Mouse (Mus musculus) forebrain, embryonic 15.5 days (tissue): ENCODE measurements at regions not wholly inside any gene's neighbourhood (a gene's known extent, or its start where the extent isn't known, plus 50 kb on each side); places are given as distances from the start of the nearest gene placed in this dataset.
A peak's percentile ranks its signal among the peaks of the same experiment; 100 is the strongest.

Experiments
- ATAC-seq: fragments of 200-750 bp; cut with Nextera tagmentation; replicated peaks from 2 replicates; pipeline ENCODE4 v1.8.0; 2017; ENCODE audit warnings: mild to moderate bottlenecking, moderate TSS enrichment, moderate library complexity
- H3K27ac ChIP-seq: fragments of 300-500 bp; sonication (generic); replicated peaks from 2 replicates; pipeline ENCODE4 v1.5.1; 2015; ENCODE audit warnings: mild to moderate bottlenecking, inconsistent platforms
- H3K27me3 ChIP-seq: fragments of 300-500 bp; sonication (generic); 2 replicates; pipeline ENCODE4 v1.6.1; 2015; ENCODE audit warnings: inconsistent platforms
- H3K36me3 ChIP-seq: fragments of 300-500 bp; sonication (generic); 2 replicates; pipeline ENCODE4 v1.6.1; 2015; ENCODE audit warnings: mild to moderate bottlenecking, inconsistent platforms
- H3K4me1 ChIP-seq: fragments of 300-500 bp; sonication (generic); 2 replicates; pipeline ENCODE4 v1.6.1; 2015; ENCODE audit warnings: inconsistent platforms
- H3K4me2 ChIP-seq: fragments of 300-500 bp; sonication (generic); replicated peaks from 2 replicates; pipeline ENCODE4 v1.6.1; 2015; ENCODE audit warnings: mild to moderate bottlenecking, inconsistent platforms
- H3K4me3 ChIP-seq: fragments of 300-500 bp; sonication (generic); 2 replicates; pipeline ENCODE4 v1.5.1; 2015; ENCODE audit warnings: mild to moderate bottlenecking, inconsistent platforms
- H3K9ac ChIP-seq: fragments of 300-500 bp; sonication (generic); replicated peaks from 2 replicates; pipeline ENCODE4 v1.6.1; 2015; ENCODE audit warnings: mild to moderate bottlenecking, inconsistent platforms
- H3K9me3 ChIP-seq: fragments of 300-500 bp; sonication (generic); 2 replicates; pipeline ENCODE4 v1.6.1; 2016; ENCODE audit warnings: inconsistent platforms
- WGBS: fragments of 180-500 bp; shearing (Covaris S2); methylation state at CpG from one replicate; pipeline ENCODE4 v1.1.7; 2015; ENCODE audit warnings: mixed read lengths; 5-methylcytosine and 5-hydroxymethylcytosine counted together

GRCm38 (mm10) chr5:97594081-97594480 is 137.3 kb upstream of the Gk2 start:
- Histone ChIP-seq H3K9ac (no peak overlapping the region), H3K36me3 (no peaks in the 10 kb centered on the region), H3K4me2 (no peak overlapping the region), H3K27me3 (no peaks in the 10 kb centered on the region), H3K4me3 (no peak overlapping the region), H3K9me3 (no peaks in the 10 kb centered on the region), H3K27ac (no peak overlapping the region), H3K4me1 (peaks cover 13% of the 10 kb centered on the region; the same call in 1 of the 2 replicates)
- 29% methylated on average over 7 of the region's 7 CpGs for WGBS
- ATAC-seq = no peak

GRCm38 (mm10) chr5:97582509-97582908 is 125.7 kb upstream of the Gk2 start:
- 19% methylated on average over 2 of the region's 2 CpGs for WGBS
- H3K4me2 ChIP-seq = no peak overlapping the region
- peak; percentile 60; the same call in 1 of the 2 replicates for ATAC-seq

GRCm38 (mm10) chr5:97565486-97565885 is 108.7 kb upstream of the Gk2 start:
- no peaks in the 10 kb centered on the region for H3K36me3 ChIP-seq
- no peak overlapping the region for H3K27ac ChIP-seq
- no peaks in the 10 kb centered on the region for H3K27me3 ChIP-seq
- H3K4me2 ChIP-seq = no peak overlapping the region
- H3K9ac ChIP-seq = no peak overlapping the region
- no peak overlapping the region for H3K4me3 ChIP-seq
- WGBS = 64% methylated on average over 5 of the region's 5 CpGs
- no peaks in the 10 kb centered on the region for H3K9me3 ChIP-seq
- 0 out of 2 replicates have a peak, but pooled peaks cover 4% of the 10 kb centered on the region for H3K4me1 ChIP-seq
- ATAC-seq = no peak

More at GRCm38 (mm10) chr5:97582509-97582908, 125.7 kb upstream of the Gk2 start:
- Histone ChIP-seq H3K4me3 (no peak overlapping the region), H3K27ac (no peak overlapping the region), H3K9ac (no peak overlapping the region), H3K9me3 (no peaks in the 10 kb centered on the region), H3K36me3 (no peaks in the 10 kb centered on the region), H3K27me3 (peaks cover 6% of the 10 kb centered on the region; the same call in 1 of the 2 replicates), H3K4me1 (0 out of 2 replicates have a peak, but pooled peaks cover 2% of the 10 kb centered on the region)

- Histone ChIP-seq H3K27ac (no peak overlapping the region), H3K36me3 (no peaks in the 10 kb centered on the region), H3K9me3 (no peaks in the 10 kb centered on the region), H3K27me3 (no peaks in the 10 kb centered on the region), H3K9ac (no peak overlapping the region), H3K4me3 (no peak overlapping the region), H3K4me2 (no peak overlapping the region), H3K4me1 (0 out of 2 replicates have a peak, but pooled peaks cover 4% of the 10 kb centered on the region)
- ATAC-seq = no peak
- WGBS = 59% methylated on average over 6 of the region's 6 CpGs
These were observed 106.9 kb upstream of the Gk2 start for GRCm38 (mm10) chr5:97563724-97564123.

- WGBS = 63% methylated on average over 6 of the region's 6 CpGs
- no peaks in the 10 kb centered on the region for H3K4me1 ChIP-seq
- H3K36me3 ChIP-seq = no peaks in the 10 kb centered on the region
- no peak overlapping the region for H3K9ac ChIP-seq
- no peaks in the 10 kb centered on the region for H3K27me3 ChIP-seq
- H3K27ac ChIP-seq = peak overlapping the region; percentile 54; the same call in 1 of the 2 replicates
- no peak overlapping the region for H3K4me3 ChIP-seq
- no peaks in the 10 kb centered on the region for H3K9me3 ChIP-seq
- no peak for ATAC-seq
- no peak overlapping the region for H3K4me2 ChIP-seq
These were observed 97.5 kb upstream of the Gk2 start for GRCm38 (mm10) chr5:97554274-97554673.

GRCm38 (mm10) chr5:97553122-97553521 is 96.3 kb upstream of the Gk2 start:
- Histone ChIP-seq H3K4me1 (no peaks in the 10 kb centered on the region), H3K36me3 (no peaks in the 10 kb centered on the region), H3K4me3 (no peak overlapping the region), H3K9ac (no peak overlapping the region), H3K27ac (no peak overlapping the region), H3K9me3 (no peaks in the 10 kb centered on the region), H3K4me2 (no peak overlapping the region), H3K27me3 (no peaks in the 10 kb centered on the region)
- 59% methylated on average over 3 of the region's 3 CpGs for WGBS
- no peak for ATAC-seq

- no peak overlapping the region for H3K4me2 ChIP-seq
- no peak overlapping the region for H3K27ac ChIP-seq
- H3K9me3 ChIP-seq = no peaks in the 10 kb centered on the region
- H3K4me1 ChIP-seq = peaks cover 3% of the 10 kb centered on the region
- H3K36me3 ChIP-seq = no peaks in the 10 kb centered on the region
- no peaks in the 10 kb centered on the region for H3K27me3 ChIP-seq
- ATAC-seq = peak; percentile 94
- 4% methylated on average over 3 of the region's 3 CpGs for WGBS
- H3K9ac ChIP-seq = no peak overlapping the region
- no peak overlapping the region for H3K4me3 ChIP-seq
These were observed 80.9 kb upstream of the Gk2 start for GRCm38 (mm10) chr5:97537492-97538257.

GRCm38 (mm10) chr5:97533733-97534132 is 76.9 kb upstream of the Gk2 start:
- H3K27me3 ChIP-seq = no peaks in the 10 kb centered on the region
- ATAC-seq = no peak
- H3K4me3 ChIP-seq = no peak overlapping the region
- H3K4me1 ChIP-seq = peaks cover 3% of the 10 kb centered on the region
- no peak overlapping the region for H3K27ac ChIP-seq
- H3K9me3 ChIP-seq = no peaks in the 10 kb centered on the region
- H3K4me2 ChIP-seq = no peak overlapping the region
- H3K9ac ChIP-seq = no peak overlapping the region
- WGBS = 64% methylated on average over 5 of the region's 5 CpGs
- H3K36me3 ChIP-seq = no peaks in the 10 kb centered on the region

GRCm38 (mm10) chr5:97527555-97527954 is 70.7 kb upstream of the Gk2 start:
- Histone ChIP-seq H3K4me3 (no peak overlapping the region), H3K27ac (no peak overlapping the region), H3K4me2 (no peak overlapping the region), H3K27me3 (no peaks in the 10 kb centered on the region), H3K36me3 (no peaks in the 10 kb centered on the region), H3K9ac (no peak overlapping the region), H3K9me3 (no peaks in the 10 kb centered on the region), H3K4me1 (no peaks in the 10 kb centered on the region)
- WGBS = 35% methylated on average over 5 of the region's 5 CpGs
- ATAC-seq = no peak
